Mouse (Mus musculus) erythroblast, embryonic 14.5 days (primary cell): ENCODE data around the gene Hist1h4k.
"Not testable (repeated sequence)": the region's sequence is repeated elsewhere in the genome, so short reads cannot be mapped to it uniquely, and the experiment has no call there.

Experiments
- GATA1 ChIP-seq: IDR thresholded peaks from 2 replicates; pipeline ENCODE4 v1.6.1; 2012; ENCODE audit warnings: low read length, inconsistent platforms, mixed read lengths
- TAL1 ChIP-seq: IDR thresholded peaks from 3 replicates; pipeline ENCODE4 v1.6.1; 2012; ENCODE audit warnings: low read length, inconsistent platforms, mixed read lengths

DNA sequence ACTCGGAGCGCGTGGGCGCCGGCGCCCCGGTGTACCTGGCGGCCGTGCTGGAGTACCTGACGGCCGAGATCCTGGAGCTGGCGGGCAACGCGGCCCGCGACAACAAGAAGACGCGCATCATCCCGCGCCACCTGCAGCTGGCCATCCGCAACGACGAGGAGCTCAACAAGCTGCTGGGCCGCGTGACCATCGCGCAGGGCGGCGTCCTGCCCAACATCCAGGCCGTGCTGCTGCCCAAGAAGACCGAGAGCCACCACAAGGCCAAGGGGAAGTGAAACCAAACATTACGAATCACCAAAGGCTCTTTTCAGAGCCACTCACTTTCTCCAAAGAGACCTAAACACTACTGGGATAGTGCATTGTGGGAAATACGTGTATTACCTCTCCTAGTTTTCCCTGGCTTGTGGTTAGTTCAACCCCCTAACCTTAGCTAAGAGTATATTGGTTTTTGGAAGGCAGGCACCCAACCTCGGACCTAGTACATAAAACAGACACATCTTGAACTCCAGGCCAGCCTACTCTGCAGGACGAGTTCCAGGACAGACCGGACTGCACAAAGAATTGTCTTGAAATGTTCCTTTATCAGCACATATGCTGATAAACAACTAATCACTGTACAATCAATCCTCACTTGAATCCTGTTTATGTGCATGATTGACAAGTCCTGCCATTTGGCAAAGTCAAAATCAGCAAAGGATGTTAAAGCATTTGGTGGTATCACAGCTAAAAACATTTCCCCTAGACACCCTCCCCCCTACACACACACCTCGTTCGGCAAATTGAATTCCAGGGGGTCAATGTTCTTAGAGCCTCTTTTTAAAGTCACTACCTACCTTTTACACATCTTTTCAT lies 33.5 kb downstream of the Hist1h4k start:
- TF ChIP-seq GATA1, TAL1: not testable (repeated sequence)
